ENCODE assay signal across 10 mouse cellular contexts in the genomic region with DNA sequence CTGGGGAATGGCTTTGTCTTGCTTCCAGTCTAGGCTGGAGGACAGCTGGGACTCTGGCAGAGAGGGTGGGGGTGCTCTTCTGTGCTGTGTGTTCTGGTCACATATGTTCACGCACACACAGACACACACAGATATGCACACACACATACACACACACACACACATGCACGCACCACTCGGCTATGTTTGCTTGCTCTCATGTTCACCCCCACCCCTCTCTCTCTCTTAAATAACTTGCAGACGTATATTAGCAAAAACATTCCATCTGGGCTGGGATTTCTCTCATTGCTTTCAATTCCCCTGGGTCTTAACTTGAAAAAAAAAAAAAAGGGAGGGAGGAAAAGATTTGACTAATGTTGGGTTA. TPM values are rescaled to one million over a fixed set of nuclear protein-coding genes. Genes with fewer than 3 reads are reported as not detected.
A peak's percentile ranks its signal among the peaks of the same experiment; 100 is the strongest.
DNase-seq lines count a peak whose midpoint lies in the region; ATAC-seq and TF ChIP-seq lines count a peak whose summit lies in the region.
"Had no signal": no experiment of that assay in that cellular context is flagged by ENCODE, and none has a peak within 500 bp of the region (broad histone marks: within the 10 kb centered on the region; RNA-seq: fewer than 3 reads in every experiment).

No protein-coding gene starts in this region.

- peak; percentile 4 for DNase-seq in kidney, adult 2 months
- no peak for DNase-seq in kidney, adult 11 months
- DNase-seq in adipocyte (ENCODE audit: low spot score) (peak; percentile 57), MN1 (ENCODE audit: low spot score) (no peak)
- DNase-seq: thymus, adult 18-20 months had no signal

- WGBS in kidney, adult 2 months = 71% methylated on average over 4 of the region's 4 CpGs
- WGBS in limb, embryonic 15.5 days = 20% methylated on average over 4 of the region's 4 CpGs

- no peak overlapping the region for H3K4me2 ChIP-seq in limb, embryonic 15.5 days

- no peaks in the 10 kb centered on the region for H3K27me3 ChIP-seq in kidney, adult 2 months (replicated peaks; ENCODE audit: control insufficient read depth, insufficient read depth, low read length)
- H3K27me3 ChIP-seq in limb, embryonic 15.5 days = no peaks in the 10 kb centered on the region

- TF ChIP-seq CTCF in kidney, adult 2 months (conservative IDR thresholded peaks at IDR 0.05; ENCODE audit: insufficient read depth, insufficient read length, low read depth, low read length) = no peak
- TF ChIP-seq CTCF in embryonic fibroblast, embryonic 13.5 days (IDR thresholded peaks at IDR 0.05; ENCODE audit: borderline replicate concordance, insufficient read depth, low read length) = no peak

- H3K4me3 ChIP-seq in kidney, adult 2 months (ENCODE audit: insufficient read depth, low read depth, low read length) = no peak overlapping the region
- no peak overlapping the region for H3K4me3 ChIP-seq in embryonic fibroblast, embryonic 13.5 days (ENCODE audit: insufficient read depth, low read length)
- H3K4me3 ChIP-seq in limb, embryonic 15.5 days = no peak overlapping the region
- H3K4me3 ChIP-seq: left cerebral cortex, adult 2 months had no signal

- no peak overlapping the region for H3K9ac ChIP-seq in limb, embryonic 15.5 days

- H3K9me3 ChIP-seq in limb, embryonic 15.5 days = no peaks in the 10 kb centered on the region

- no peaks in the 10 kb centered on the region for H3K4me1 ChIP-seq in kidney, adult 2 months (ENCODE audit: control insufficient read depth, insufficient read depth, low read length)
- H3K4me1 ChIP-seq in embryonic fibroblast, embryonic 13.5 days (ENCODE audit: control insufficient read depth, insufficient read depth, low read length) = peaks cover 15% of the 10 kb centered on the region
- peaks cover 33% of the 10 kb centered on the region for H3K4me1 ChIP-seq in limb, embryonic 15.5 days

- H3K27ac ChIP-seq in kidney, adult 2 months (ENCODE audit: insufficient read depth, low read depth, low read length) = no peak overlapping the region
- H3K27ac ChIP-seq in embryonic fibroblast, embryonic 13.5 days (ENCODE audit: insufficient read depth, low read length) = peak overlapping the region; percentile 71
- peak overlapping the region; percentile 74 for H3K27ac ChIP-seq in limb, embryonic 15.5 days
- H3K27ac ChIP-seq: left cerebral cortex, adult 2 months; macrophage had no signal

- no peak; the same call in 1 of the 2 replicates for ATAC-seq in limb, embryonic 15.5 days (ENCODE audit: insufficient number of reproducible peaks, low FRiP score, low TSS enrichment, low read depth)
- no peak for ATAC-seq in megakaryocyte, adult 5-6 weeks (ENCODE audit: poor library complexity, severe bottlenecking)

- TF ChIP-seq POLR2A in kidney, adult 2 months (IDR thresholded peaks at IDR 0.05; ENCODE audit: low read depth, low read length) = no peak
- no peak for TF ChIP-seq POLR2A in embryonic fibroblast, embryonic 13.5 days (IDR thresholded peaks at IDR 0.05; ENCODE audit: low read depth, low read length)

- no peaks in the 10 kb centered on the region for H3K36me3 ChIP-seq in kidney, adult 2 months (ENCODE audit: control insufficient read depth, insufficient read depth, low read length)
- no peaks in the 10 kb centered on the region for H3K36me3 ChIP-seq in limb, embryonic 15.5 days

RNA-seq across cellular contexts. Expression of gene Vps8, which starts 45.3 kb away (rescaled TPM):
- 26.0 and 33.9 TPM in 2 replicates for polyA plus RNA-seq in kidney, adult 2 months (2012; rRNA removed)
- 27.3 and 29.5 TPM in 2 replicates for polyA plus RNA-seq in embryonic fibroblast, embryonic 13.5 days (2011; ENCODE audit: insufficient read length, low read depth, missing spikeins)
- polyA plus RNA-seq in limb, embryonic 15.5 days (2015; fragmentation: Nextera tagmentation; extraction: Ambion mirVana) = 14.5 and 16.5 TPM in 2 replicates
- 11.1 and 20.9 TPM in 2 replicates for total RNA-seq in megakaryocyte, adult 5-6 weeks (2015)
- total RNA-seq in megakaryocyte, adult 5-6 weeks (2017) = 13.1 and 15.9 TPM in 2 replicates

Comparison
In these comparisons a context has a peak if more than half of its experiments do, and no peak if none do; other contexts are left out.
1. DNase-seq: peak in kidney, adult 2 months (single experiment) and adipocyte (single experiment); none in kidney, adult 11 months (single experiment) and MN1 (single experiment).